Mouse (Mus musculus) hindbrain, embryonic 15.5 days (tissue): Measurements from ENCODE around the gene Pgrmc1. TPM values are rescaled to one million over a fixed set of nuclear protein-coding genes. Genes with fewer than 3 reads are reported as not detected.
"Not testable (repeated sequence)": the region's sequence is repeated elsewhere in the genome, so short reads cannot be mapped to it uniquely, and the experiment has no call there.

Experiments
- ATAC-seq: fragments of 200-750 bp; cut with Nextera tagmentation; 2 replicates; pipeline ENCODE4 v1.8.0; 2017; ENCODE audit warnings: low read depth, moderate number of reproducible peaks, moderate TSS enrichment; ENCODE audit not compliant: low FRiP score
- H3K27ac ChIP-seq: fragments of 300-500 bp; sonication (generic); replicated peaks from 2 replicates; pipeline ENCODE4 v1.5.1; 2015; ENCODE audit warnings: mild to moderate bottlenecking, inconsistent platforms
- H3K27me3 ChIP-seq: fragments of 300-500 bp; sonication (generic); 2 replicates; pipeline ENCODE4 v1.6.1; 2015; ENCODE audit warnings: control low read depth, inconsistent platforms
- H3K36me3 ChIP-seq: fragments of 300-500 bp; sonication (generic); 2 replicates; pipeline ENCODE4 v1.6.1; 2015; ENCODE audit warnings: control low read depth, inconsistent platforms
- H3K4me1 ChIP-seq: fragments of 300-500 bp; sonication (generic); replicated peaks from 2 replicates; pipeline ENCODE4 v1.6.1; 2015; ENCODE audit warnings: control low read depth, inconsistent platforms
- H3K4me2 ChIP-seq: fragments of 300-500 bp; sonication (generic); 2 replicates; pipeline ENCODE4 v1.6.1; 2015; ENCODE audit warnings: moderate library complexity, mild to moderate bottlenecking, inconsistent platforms
- H3K4me3 ChIP-seq: fragments of 300-500 bp; sonication (generic); 2 replicates; pipeline ENCODE4 v1.5.1; 2015; ENCODE audit warnings: mild to moderate bottlenecking, inconsistent platforms
- H3K9ac ChIP-seq: fragments of 300-500 bp; sonication (generic); 2 replicates; pipeline ENCODE4 v1.6.1; 2015; ENCODE audit warnings: inconsistent platforms
- H3K9me3 ChIP-seq: fragments of 300-500 bp; sonication (generic); 2 replicates; pipeline ENCODE4 v1.6.1; 2016; ENCODE audit warnings: control low read depth, inconsistent platforms
- WGBS: fragments of 180-500 bp; shearing (Covaris S2); methylation state at CpG from one replicate; pipeline ENCODE4 v1.1.7; 2015; 5-methylcytosine and 5-hydroxymethylcytosine counted together
- polyA plus RNA-seq: library from polyadenylated mRNA; unstranded; fragments of >200 nt; fragmentation: Nextera tagmentation; extraction: Ambion mirVana; gene quantifications from 2 replicates; pipeline ENCODE4 v1.2.1, GENCODE M21; 2015

The Pgrmc1 gene
- polyA plus RNA-seq = 607 and 612 TPM in 2 replicates

DNA sequence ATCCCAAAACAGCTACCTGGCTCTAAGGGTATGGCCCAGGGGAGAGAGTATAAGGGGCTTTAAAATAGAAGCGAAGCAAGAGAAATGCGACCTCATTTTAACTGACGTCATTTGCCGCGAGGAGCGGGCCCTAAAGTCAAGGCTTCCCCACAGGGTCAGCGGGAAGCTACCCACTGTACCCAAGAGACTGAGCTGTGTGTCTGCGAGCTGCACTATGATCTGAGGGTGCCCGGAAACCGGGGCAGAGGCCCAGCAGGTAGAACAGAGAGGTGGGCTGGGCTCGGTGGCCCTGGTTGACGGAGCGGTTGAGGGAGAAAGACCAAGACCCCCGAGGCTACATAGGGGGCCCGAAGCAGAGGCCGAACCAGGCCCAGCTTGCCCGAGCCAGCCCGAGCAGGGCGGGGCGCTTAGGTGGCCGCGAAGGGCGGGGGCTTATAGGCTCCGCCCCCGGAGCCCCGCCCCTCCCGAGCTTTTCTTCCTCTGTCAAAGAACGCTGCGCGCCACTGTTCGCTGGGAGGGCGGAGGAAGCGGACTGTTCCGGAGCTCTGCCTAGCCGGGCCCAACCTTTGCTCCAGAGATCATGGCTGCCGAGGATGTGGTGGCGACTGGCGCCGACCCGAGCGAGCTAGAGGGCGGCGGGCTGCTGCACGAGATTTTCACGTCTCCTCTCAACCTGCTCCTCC is at the start of gene Pgrmc1:
Gene Pgrmc1 (plus strand): TSS at position 500 of the 683 bp plus-strand sequence.
- peak; percentile 95 for ATAC-seq
- peak within 1 kb of the TSS; percentile 86 for H3K9ac ChIP-seq
- peaks cover 18% of the 10 kb centered on the region for H3K4me1 ChIP-seq
- 17% methylated on average over 41 of the region's 45 CpGs for WGBS
- H3K4me2 ChIP-seq = peak within 1 kb of the TSS; percentile 65
- H3K4me3 ChIP-seq = peak within 1 kb of the TSS; percentile 69
- no peaks in the 10 kb centered on the region for H3K9me3 ChIP-seq
- H3K27me3 ChIP-seq = no peaks in the 10 kb centered on the region
- 0 out of 2 replicates have a peak, but pooled peaks cover 3% of the 10 kb centered on the region for H3K36me3 ChIP-seq
- H3K27ac ChIP-seq = peak within 1 kb of the TSS; percentile 87

GRCm38 (mm10) chrX:36548798-36549197 is 49.2 kb upstream of the Pgrmc1 start:
- Histone ChIP-seq H3K9ac (no peak overlapping the region), H3K4me3 (no peak overlapping the region), H3K36me3 (no peaks in the 10 kb centered on the region), H3K4me2 (no peak overlapping the region), H3K27ac (no peak overlapping the region), H3K9me3 (no peaks in the 10 kb centered on the region), H3K4me1 (0 out of 2 replicates have a peak, but pooled peaks cover 6% of the 10 kb centered on the region), H3K27me3 (no peaks in the 10 kb centered on the region)
- ATAC-seq = no peak
- 81% methylated on average over 5 of the region's 5 CpGs for WGBS

DNA sequence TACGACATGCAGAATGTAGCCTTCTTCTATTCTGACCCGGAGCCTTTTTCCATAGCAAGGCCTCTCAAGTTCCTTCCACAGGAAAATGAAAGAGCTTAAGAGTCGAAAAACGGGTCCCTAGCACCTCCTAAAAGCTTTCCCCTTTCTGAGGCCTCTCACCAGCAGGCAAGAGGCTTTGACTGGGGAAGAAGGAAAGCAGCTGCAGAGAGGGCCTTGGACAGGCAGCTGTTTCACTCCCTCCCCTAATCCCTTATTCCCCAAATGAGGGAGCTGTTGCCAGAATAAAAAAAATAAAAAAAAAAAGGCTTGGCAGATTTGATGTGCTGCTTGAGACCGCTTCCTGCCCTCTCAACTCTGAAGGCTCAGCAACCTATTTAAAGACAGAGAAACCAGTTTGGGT is 47.1 kb upstream of the Pgrmc1 start:
- no peaks in the 10 kb centered on the region for H3K27me3 ChIP-seq
- H3K4me2 ChIP-seq = no peak overlapping the region
- H3K4me3 ChIP-seq = no peak overlapping the region
- ATAC-seq = peak; percentile 70; the same call in 1 of the 2 replicates
- no peaks in the 10 kb centered on the region for H3K36me3 ChIP-seq
- H3K9ac ChIP-seq = no peak overlapping the region
- 0 out of 2 replicates have a peak, but pooled peaks cover 6% of the 10 kb centered on the region for H3K4me1 ChIP-seq
- no peaks in the 10 kb centered on the region for H3K9me3 ChIP-seq
- H3K27ac ChIP-seq = peak overlapping the region; percentile 55
- 36% methylated on average over 5 of the region's 5 CpGs for WGBS

GRCm38 (mm10) chrX:36551351-36551750 is 46.7 kb upstream of the Pgrmc1 start:
- 30% methylated on average over 6 of the region's 6 CpGs for WGBS
- H3K4me1 ChIP-seq = 0 out of 2 replicates have a peak, but pooled peaks cover 6% of the 10 kb centered on the region
- H3K27me3 ChIP-seq = no peaks in the 10 kb centered on the region
- no peaks in the 10 kb centered on the region for H3K9me3 ChIP-seq
- H3K4me2 ChIP-seq = no peak overlapping the region
- ATAC-seq = no peak
- no peak overlapping the region for H3K9ac ChIP-seq
- H3K27ac ChIP-seq = peak overlapping the region; percentile 55
- no peaks in the 10 kb centered on the region for H3K36me3 ChIP-seq
- H3K4me3 ChIP-seq = no peak overlapping the region

DNA sequence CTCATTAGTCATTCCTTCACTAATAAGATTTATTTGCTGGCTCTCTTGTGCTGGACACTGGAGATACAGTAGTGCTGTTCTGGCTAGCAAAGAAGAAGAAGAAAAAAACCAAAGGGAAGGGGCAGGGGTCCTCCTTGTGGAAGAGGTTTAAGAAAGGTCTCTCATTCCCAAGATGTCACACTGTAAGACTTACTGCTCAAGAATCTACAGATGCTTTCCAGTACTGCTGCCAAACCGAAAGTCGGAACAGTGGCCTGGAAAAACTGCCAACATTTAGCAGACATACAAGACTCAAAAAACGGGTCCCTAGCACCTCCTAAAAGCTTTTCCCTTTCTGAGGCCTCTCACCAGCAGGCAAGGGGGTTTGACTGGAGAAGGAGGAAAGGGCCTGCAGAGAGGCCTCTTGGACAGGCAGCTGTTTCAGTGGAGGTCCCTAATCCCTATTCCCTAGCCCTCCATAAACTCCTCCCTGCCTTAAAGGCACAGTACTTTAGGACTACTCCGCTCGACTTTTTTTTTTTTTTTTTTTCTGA is 45.9 kb upstream of the Pgrmc1 start:
- Histone ChIP-seq H3K4me1 (0 out of 2 replicates have a peak, but pooled peaks cover 6% of the 10 kb centered on the region), H3K27me3 (no peaks in the 10 kb centered on the region), H3K27ac (0 out of 2 replicates have a peak overlapping the region, but pooled peaks have one; percentile 55), H3K36me3 (no peaks in the 10 kb centered on the region), H3K4me2 (no peak overlapping the region), H3K9me3 (no peaks in the 10 kb centered on the region), H3K9ac (no peak overlapping the region), H3K4me3 (no peak overlapping the region)
- 31% methylated on average over 5 of the region's 5 CpGs for WGBS
- peak; percentile 82 for ATAC-seq

- no peak for ATAC-seq
- H3K4me1 ChIP-seq = 0 out of 2 replicates have a peak, but pooled peaks cover 6% of the 10 kb centered on the region
- H3K36me3 ChIP-seq = no peaks in the 10 kb centered on the region
- no peaks in the 10 kb centered on the region for H3K9me3 ChIP-seq
- no peak overlapping the region for H3K9ac ChIP-seq
- H3K4me3 ChIP-seq = no peak overlapping the region
- WGBS = 83% methylated on average over 3 of the region's 3 CpGs
- no peaks in the 10 kb centered on the region for H3K27me3 ChIP-seq
- no peak overlapping the region for H3K27ac ChIP-seq
- H3K4me2 ChIP-seq = no peak overlapping the region
These were observed 45.3 kb upstream of the Pgrmc1 start for GRCm38 (mm10) chrX:36552715-36553114.

- H3K36me3 ChIP-seq, H3K4me1 ChIP-seq, H3K4me2 ChIP-seq, ATAC-seq, H3K27me3 ChIP-seq, H3K27ac ChIP-seq, H3K9me3 ChIP-seq, H3K9ac ChIP-seq, H3K4me3 ChIP-seq: not testable (repeated sequence)
- WGBS = 58% methylated on average over 2 of the region's 2 CpGs
These were observed 42.8 kb upstream of the Pgrmc1 start for GRCm38 (mm10) chrX:36555196-36555595.

DNA sequence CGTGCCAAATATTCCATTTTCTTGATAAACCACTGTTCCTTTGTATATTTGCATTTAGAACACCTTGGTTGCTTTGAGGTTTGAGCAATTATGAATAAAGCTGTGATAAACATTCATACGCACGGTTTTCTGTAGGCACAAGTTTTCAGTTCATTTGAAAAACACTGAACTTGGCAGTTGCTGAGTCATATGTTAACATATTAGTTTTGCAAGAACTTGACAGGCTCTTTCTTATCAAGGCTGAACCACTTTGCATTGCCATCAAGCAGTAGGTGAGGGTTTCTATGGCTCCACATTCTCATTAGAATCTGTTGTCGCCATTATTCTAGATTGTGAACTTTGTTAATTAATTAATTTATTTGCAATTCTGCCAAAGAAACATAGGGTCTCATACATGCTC is 37.8 kb upstream of the Pgrmc1 start:
- no peak for ATAC-seq
- WGBS = 84% methylated on average over 4 of the region's 4 CpGs
- no peaks in the 10 kb centered on the region for H3K27me3 ChIP-seq
- H3K4me3 ChIP-seq = no peak overlapping the region
- H3K4me2 ChIP-seq = no peak overlapping the region
- no peaks in the 10 kb centered on the region for H3K36me3 ChIP-seq
- no peak overlapping the region for H3K9ac ChIP-seq
- no peaks in the 10 kb centered on the region for H3K4me1 ChIP-seq
- H3K27ac ChIP-seq = no peak overlapping the region
- H3K9me3 ChIP-seq = no peaks in the 10 kb centered on the region

DNA sequence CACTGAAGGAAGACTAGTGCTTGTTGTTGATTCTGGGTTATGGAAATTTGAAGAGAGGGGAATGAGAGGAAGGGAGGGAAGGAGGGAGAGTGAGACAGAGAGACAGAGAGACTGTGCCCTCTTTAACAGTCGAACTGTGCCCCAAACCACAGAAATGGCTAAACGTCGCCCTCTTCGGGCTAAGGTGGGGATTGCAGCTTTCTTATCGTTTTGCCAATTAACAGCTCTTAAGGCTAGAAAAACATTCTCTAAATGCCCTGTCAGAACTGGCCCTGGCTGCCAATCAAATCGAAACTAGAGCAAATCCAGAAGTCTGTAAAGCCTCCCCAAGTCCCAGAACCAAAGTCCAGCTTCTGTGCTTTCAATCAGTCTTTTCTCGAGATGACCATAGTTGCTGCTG is 36.4 kb upstream of the Pgrmc1 start:
- no peaks in the 10 kb centered on the region for H3K4me1 ChIP-seq
- WGBS = 18% methylated on average over 7 of the region's 7 CpGs
- 0 out of 2 replicates have a peak overlapping the region, but pooled peaks have one; percentile 24 for H3K4me2 ChIP-seq
- no peak overlapping the region for H3K9ac ChIP-seq
- no peak for ATAC-seq
- no peaks in the 10 kb centered on the region for H3K36me3 ChIP-seq
- H3K27me3 ChIP-seq = no peaks in the 10 kb centered on the region
- H3K9me3 ChIP-seq = no peaks in the 10 kb centered on the region
- no peak overlapping the region for H3K4me3 ChIP-seq
- no peak overlapping the region for H3K27ac ChIP-seq

DNA sequence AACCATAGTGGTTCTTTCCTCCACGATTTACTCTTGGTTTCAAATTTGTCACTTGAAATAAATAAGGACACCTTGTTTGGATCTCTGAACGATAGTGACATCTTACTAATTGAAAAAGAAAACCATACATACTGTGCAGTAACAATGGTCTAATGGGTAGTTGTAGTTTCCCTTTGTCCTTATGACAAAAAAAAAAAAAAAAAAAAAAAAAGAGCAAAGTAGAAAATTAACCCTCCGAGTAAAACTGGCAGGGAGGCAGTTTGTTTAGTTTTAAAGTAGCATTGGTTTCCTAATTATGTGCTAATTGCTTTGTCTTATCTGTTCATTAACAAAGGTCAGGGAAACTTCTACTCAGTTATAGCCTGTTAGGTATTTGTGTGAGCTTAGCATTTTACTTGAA is 35.9 kb upstream of the Pgrmc1 start:
- no peak for ATAC-seq
- H3K27ac ChIP-seq = no peak overlapping the region
- no peaks in the 10 kb centered on the region for H3K27me3 ChIP-seq
- no peak overlapping the region for H3K4me3 ChIP-seq
- no peaks in the 10 kb centered on the region for H3K9me3 ChIP-seq
- no peaks in the 10 kb centered on the region for H3K4me1 ChIP-seq
- no peak overlapping the region for H3K9ac ChIP-seq
- H3K4me2 ChIP-seq = no peak overlapping the region
- WGBS = 22% methylated on average over 3 of the region's 3 CpGs
- no peaks in the 10 kb centered on the region for H3K36me3 ChIP-seq

GRCm38 (mm10) chrX:36586629-36587303 is 11.2 kb upstream of the Pgrmc1 start:
- Histone ChIP-seq H3K27me3 (no peaks in the 10 kb centered on the region), H3K4me3 (no peak overlapping the region), H3K4me1 (peaks cover 5% of the 10 kb centered on the region; the same call in 1 of the 2 replicates), H3K36me3 (no peaks in the 10 kb centered on the region), H3K9me3 (no peaks in the 10 kb centered on the region), H3K4me2 (peak overlapping the region; percentile 24; the same call in 1 of the 2 replicates), H3K27ac (peak overlapping the region; percentile 81), H3K9ac (no peak overlapping the region)
- 13% methylated on average over 1 of the region's 1 CpGs for WGBS
- no peak; the same call in 1 of the 2 replicates for ATAC-seq
